Mouse (Mus musculus) bone marrow, adult 2 months (tissue): ENCODE measurements around the gene Olfr1425.

ENCODE experiments used
- CTCF ChIP-seq: fragments of 200-500 bp; IDR thresholded peaks from 2 replicates; pipeline ENCODE4 v1.5.1; 2011; ENCODE audit warnings: low read length, control low read depth; ENCODE audit not compliant: control insufficient read depth, insufficient read depth
- POLR2A ChIP-seq: fragments of 200-500 bp; IDR thresholded peaks from 2 replicates; pipeline ENCODE4 v1.6.1; 2011; ENCODE audit warnings: low read depth, mild to moderate bottlenecking, control low read depth, low read length, borderline replicate concordance; ENCODE audit not compliant: control insufficient read depth

GRCm38 (mm10) chr19:12116464-12116863 is 38.9 kb upstream of the Olfr1425 start:
- TF ChIP-seq CTCF (no peak), POLR2A (no peak)
